Mouse (Mus musculus) MEL (cell line): ENCODE measurements around the gene Smg5. TPM values are rescaled to one million over a fixed set of nuclear protein-coding genes. Genes with fewer than 3 reads are reported as not detected.

Experiments
- BHLHE40 ChIP-seq: IDR thresholded peaks from 2 replicates; pipeline ENCODE4 v1.6.1; 2012; ENCODE audit warnings: low read depth, mild to moderate bottlenecking, inconsistent platforms, low read length, improper control_type of control experiment, borderline replicate concordance
- CHD1 ChIP-seq: IDR thresholded peaks from 2 replicates; pipeline ENCODE4 v1.6.1; 2012; ENCODE audit warnings: low read depth, mild to moderate bottlenecking, inconsistent platforms, low read length, improper control_type of control experiment
- E2F4 ChIP-seq: IDR thresholded peaks from 2 replicates; pipeline ENCODE4 v1.6.1; 2011; ENCODE audit warnings: low read depth, low read length, improper control_type of control experiment, borderline replicate concordance
- ETS1 ChIP-seq: IDR thresholded peaks from 2 replicates; pipeline ENCODE4 v1.6.1; 2012; ENCODE audit warnings: low read depth, mild to moderate bottlenecking, inconsistent platforms, low read length, improper control_type of control experiment, moderate library complexity
- GATA1 ChIP-seq: IDR thresholded peaks from 2 replicates; pipeline ENCODE4 v1.6.1; 2011; ENCODE audit warnings: low read depth, low read length, improper control_type of control experiment
- HCFC1 ChIP-seq: IDR thresholded peaks from 2 replicates; pipeline ENCODE4 v1.6.1; 2012; ENCODE audit warnings: low read depth, mild to moderate bottlenecking, inconsistent platforms, low read length, improper control_type of control experiment, moderate library complexity
- JUND ChIP-seq: IDR thresholded peaks from 2 replicates; pipeline ENCODE4 v1.6.1; 2011; ENCODE audit warnings: low read depth, mild to moderate bottlenecking, improper control_type of control experiment, low read length
- KAT2A ChIP-seq: conservative IDR thresholded peaks from 2 replicates; pipeline ENCODE4 v1.6.1; 2012; ENCODE audit warnings: low read depth, low read length, improper control_type of control experiment, inconsistent platforms
- MAFK ChIP-seq: IDR thresholded peaks from 2 replicates; pipeline ENCODE4 v1.6.1; 2011; ENCODE audit warnings: low read depth, mild to moderate bottlenecking, low read length, improper control_type of control experiment, borderline replicate concordance
- MAX ChIP-seq: IDR thresholded peaks from 2 replicates; pipeline ENCODE4 v1.6.1; 2011; ENCODE audit warnings: low read length, improper control_type of control experiment
- MAZ ChIP-seq: IDR thresholded peaks from 2 replicates; pipeline ENCODE4 v1.6.1; 2012; ENCODE audit warnings: low read depth, mild to moderate bottlenecking, inconsistent platforms, low read length, improper control_type of control experiment
- MEF2A ChIP-seq: IDR thresholded peaks from 2 replicates; pipeline ENCODE4 v1.6.1; 2014; ENCODE audit warnings: low read depth, mild to moderate bottlenecking, inconsistent platforms, low read length, improper control_type of control experiment; ENCODE audit not compliant: poor library complexity, insufficient replicate concordance, severe bottlenecking; ENCODE audit errors: extremely low read depth
- MYB ChIP-seq: IDR thresholded peaks from 2 replicates; pipeline ENCODE4 v1.6.1; 2011; ENCODE audit warnings: mild to moderate bottlenecking, low read depth, low read length, improper control_type of control experiment
- MYC ChIP-seq: IDR thresholded peaks from 2 replicates; pipeline ENCODE4 v1.6.1; 2011; ENCODE audit warnings: low read depth, mild to moderate bottlenecking, low read length, improper control_type of control experiment, moderate library complexity
- NELFE ChIP-seq: IDR thresholded peaks from 2 replicates; pipeline ENCODE4 v1.6.1; 2011; ENCODE audit warnings: low read depth, low read length, improper control_type of control experiment
- POLR2A ChIP-seq, 2 experiments: IDR thresholded peaks; 2 replicates each; pipeline ENCODE4 v1.6.1; 2011 to 2012; ENCODE audit warnings: low read length in 2 of 2, mild to moderate bottlenecking in 2 of 2, control low read depth in 1 of 2, improper control_type of control experiment in 1 of 2, low read depth in 1 of 2, moderate library complexity in 1 of 2; ENCODE audit not compliant: control insufficient read depth in 1 of 2, insufficient read depth in 1 of 2, poor library complexity in 1 of 2
- POLR2AphosphoS2 ChIP-seq: IDR thresholded peaks from 2 replicates; pipeline ENCODE4 v1.6.1; 2011; ENCODE audit warnings: low read length, improper control_type of control experiment
- RCOR1 ChIP-seq: IDR thresholded peaks from 2 replicates; pipeline ENCODE4 v1.6.1; 2012; ENCODE audit warnings: low read depth, mild to moderate bottlenecking, inconsistent platforms, low read length, improper control_type of control experiment
- SIN3A ChIP-seq: IDR thresholded peaks from 2 replicates; pipeline ENCODE4 v1.6.1; 2012; ENCODE audit warnings: low read length, improper control_type of control experiment, inconsistent platforms
- SMC3 ChIP-seq: IDR thresholded peaks from 2 replicates; pipeline ENCODE4 v1.6.1; 2011; ENCODE audit warnings: low read depth, low read length, improper control_type of control experiment
- TBP ChIP-seq: IDR thresholded peaks from 2 replicates; pipeline ENCODE4 v1.8.0; 2011; ENCODE audit warnings: low read depth, low read length, improper control_type of control experiment
- TCF12 ChIP-seq: IDR thresholded peaks from 2 replicates; pipeline ENCODE4 v1.6.1; 2014; ENCODE audit warnings: low read depth, mild to moderate bottlenecking, inconsistent platforms, low read length, improper control_type of control experiment, moderate library complexity
- UBTF ChIP-seq: IDR thresholded peaks from 2 replicates; pipeline ENCODE4 v1.6.1; 2012; ENCODE audit warnings: low read depth, mild to moderate bottlenecking, inconsistent platforms, low read length, improper control_type of control experiment, moderate library complexity, borderline replicate concordance; ENCODE audit not compliant: insufficient read depth
- USF1 ChIP-seq: IDR thresholded peaks from 2 replicates; pipeline ENCODE4 v1.6.1; 2014; ENCODE audit warnings: low read depth, mild to moderate bottlenecking, inconsistent platforms, low read length, improper control_type of control experiment, moderate library complexity
- ZC3H11A ChIP-seq: IDR thresholded peaks from 2 replicates; pipeline ENCODE4 v1.6.1; 2012; ENCODE audit warnings: low read depth, mild to moderate bottlenecking, inconsistent platforms, low read length, improper control_type of control experiment
- ZKSCAN1 ChIP-seq: IDR thresholded peaks from 2 replicates; pipeline ENCODE4 v1.6.1; 2012; ENCODE audit warnings: low read depth, mild to moderate bottlenecking, inconsistent platforms, low read length, improper control_type of control experiment, moderate library complexity
- polyA plus RNA-seq, 2 experiments: library from polyadenylated mRNA; stranded (reverse) in 1 of 2; unstranded in 1 of 2; fragments of >175 nt in 1 of 2; fragments of >200 nt in 1 of 2; gene quantifications; 2 replicates each; pipeline versions ENCODE4 v1.2.1 to v1.2.4; 2012; ENCODE audit warnings: low replicate concordance in 2 of 2, low read depth in 1 of 2; ENCODE audit not compliant: insufficient read length in 2 of 2, insufficient read depth in 1 of 2, missing spikeins in 1 of 2
- total RNA-seq: library from RNA; depleted of rRNA; stranded (reverse); fragments of 300-350 nt; gene quantifications from 2 replicates; pipeline ENCODE4 v1.2.3, GENCODE M21; 2012

Gene Smg5
- total and polyA plus RNA-seq, 3 experiments: 97.9 to 148 (median 123) TPM

DNA sequence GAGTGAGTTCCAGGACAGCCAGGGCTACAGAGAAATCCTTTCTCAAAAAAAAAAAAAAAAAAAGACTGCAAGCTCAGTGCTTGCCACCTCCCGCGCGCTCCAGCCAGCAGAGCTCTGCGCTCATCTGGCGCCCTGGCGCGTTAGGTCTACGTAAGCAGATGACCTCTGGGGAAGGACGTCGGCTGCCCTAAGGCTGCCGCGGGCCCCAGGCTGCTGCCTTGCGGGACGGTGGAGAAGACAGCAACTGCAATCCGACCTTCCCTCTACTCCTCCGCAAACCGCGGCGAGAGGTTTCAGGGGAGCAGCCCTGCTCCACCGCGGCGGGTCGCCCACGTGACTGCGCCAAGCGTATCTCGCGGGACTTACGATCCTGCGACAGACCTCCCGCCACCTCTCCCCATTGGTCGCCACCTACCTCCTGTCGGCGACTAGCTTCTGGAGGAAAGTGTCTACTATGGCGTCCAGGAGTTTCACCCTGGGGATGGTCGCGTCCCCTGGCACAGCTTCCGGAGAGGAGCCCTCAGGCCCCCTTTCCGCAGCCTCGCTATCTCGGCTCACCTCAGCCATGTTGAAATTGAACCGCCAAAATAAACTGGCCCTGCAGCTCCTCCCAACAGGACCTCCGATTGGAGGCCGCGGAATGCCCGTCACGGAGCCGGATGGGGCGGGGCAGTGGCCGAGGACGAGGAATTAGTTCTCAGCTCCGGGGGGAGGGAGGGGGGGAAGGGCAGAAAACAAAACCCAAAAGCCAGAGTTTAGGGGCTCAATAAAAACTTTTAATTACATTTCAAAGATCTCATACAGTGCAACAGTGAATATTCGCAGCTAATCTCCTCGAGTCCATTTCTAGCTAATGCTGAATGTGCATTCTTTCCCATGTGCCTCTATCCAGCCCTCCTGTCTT lies 73.9 kb downstream of the Smg5 start, which contains the start of gene Pmf1 (continued):
- TF ChIP-seq MAFK (no peak), ETS1 (0 out of 2 replicates have a peak, but pooled peaks have one; percentile 38), NELFE (peak; percentile 96), JUND (no peak), HCFC1 (peak; percentile 81), RCOR1 (no peak), E2F4 (peak; percentile 87), POLR2A (IDR thresholded peaks at IDR 0.05; ENCODE audit: control insufficient read depth in 1 of 2, insufficient read depth in 1 of 2, low read depth in 1 of 2, low read length in 2 of 2, poor library complexity in 1 of 2) (peak; percentile 97 to 99), SIN3A (peak; percentile 93), KAT2A (peak; percentile 55; the same call in 1 of the 2 replicates), MYB (no peak), GATA1 (no peak), TCF12 (no peak; the same call in 1 of the 2 replicates), POLR2AphosphoS2 (peak; percentile 97), USF1 (peak; percentile 99), MEF2A (no peak), MAZ (peak; percentile 94; the same call in 1 of the 2 replicates), SMC3 (peak; percentile 9; the same call in 1 of the 2 replicates), MAX (peak; percentile 97), TBP (peak; percentile 80), BHLHE40 (peak; percentile 62; the same call in 1 of the 2 replicates), MYC (peak; percentile 94), CHD1 (0 out of 2 replicates have a peak, but pooled peaks have one; percentile 25), UBTF (no peak), ZC3H11A (no peak), ZKSCAN1 (peak; percentile 69; the same call in 1 of the 2 replicates)
